Mouse (Mus musculus): Measurements from ENCODE around the gene Jph2.

- TF ChIP-seq CTCF (IDR thresholded peaks at IDR 0.05; ENCODE audit: control insufficient read depth, insufficient read depth, insufficient replicate concordance, low read depth, low read length) (no peak), POLR2A (IDR thresholded peaks at IDR 0.05; ENCODE audit: control insufficient read depth, low read depth, low read length) (no peak)
These were observed 50.1 kb downstream of the Jph2 start for GRCm38 (mm10) chr2:163347517-163348184.
